Mouse (Mus musculus) ES-E14 (cell line): ENCODE measurements around the gene Dlg2.
A peak's percentile ranks its signal among the peaks of the same experiment; 100 is the strongest.

Experiments used
- MAFK ChIP-seq: IDR thresholded peaks from 2 replicates; pipeline ENCODE4 v1.6.1; 2014; ENCODE audit warnings: mild to moderate bottlenecking, low read depth, low read length, inconsistent platforms; ENCODE audit not compliant: insufficient read depth
- ZC3H11A ChIP-seq: IDR thresholded peaks from 2 replicates; pipeline ENCODE4 v1.6.1; 2012; ENCODE audit warnings: low read depth, mild to moderate bottlenecking, inconsistent platforms, low read length, borderline replicate concordance
- ZNF384 ChIP-seq: IDR thresholded peaks from 2 replicates; pipeline ENCODE4 v1.6.1; 2012; ENCODE audit warnings: low read depth, low read length, inconsistent platforms

DNA sequence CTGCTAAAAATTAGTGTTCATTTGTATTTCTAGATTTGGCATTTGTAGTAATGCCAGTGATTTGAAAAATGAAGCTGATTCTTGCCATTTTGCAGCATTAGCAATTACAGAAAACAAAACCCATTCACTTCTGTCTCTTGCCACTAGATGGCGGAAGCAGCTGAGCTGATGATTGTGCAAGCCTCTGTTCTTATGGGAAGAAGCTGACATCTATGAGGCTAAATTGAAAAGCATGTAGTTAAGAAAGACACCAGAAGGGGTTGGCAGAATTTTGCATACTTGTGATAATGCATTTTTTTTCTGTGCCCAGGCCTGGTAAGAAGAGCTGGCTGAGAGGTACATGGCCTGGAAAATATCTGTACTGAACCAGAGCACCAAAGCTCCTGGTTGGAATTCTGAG is 980.7 kb downstream of the Dlg2 start:
- TF ChIP-seq ZNF384 = no peak
- TF ChIP-seq ZC3H11A = peak; percentile 71
- TF ChIP-seq MAFK = 0 out of 2 replicates have a peak, but pooled peaks have one; percentile 46
